Mouse (Mus musculus) adrenal gland, adult 18-20 months (tissue): Measurements from ENCODE around the gene Fam89b. TPM values are rescaled to one million over a fixed set of nuclear protein-coding genes. Genes with fewer than 3 reads are reported as not detected.

Experiments used
- DNase-seq, 2 experiments: peaks; one replicate each; pipeline ENCODE4 v3.0.0; 2021 to 2022; ENCODE audit warnings: low spot score in 2 of 2
- total RNA-seq, 2 experiments: library from RNA; stranded (reverse); gene quantifications; 1 replicate in 1 of 2; 2 replicates in 1 of 2; pipeline ENCODE4 v1.2.3; 2021

Fam89b gene
- total RNA-seq, 2 experiments from 2014 or later: 42.9 to 61.5 TPM

DNA sequence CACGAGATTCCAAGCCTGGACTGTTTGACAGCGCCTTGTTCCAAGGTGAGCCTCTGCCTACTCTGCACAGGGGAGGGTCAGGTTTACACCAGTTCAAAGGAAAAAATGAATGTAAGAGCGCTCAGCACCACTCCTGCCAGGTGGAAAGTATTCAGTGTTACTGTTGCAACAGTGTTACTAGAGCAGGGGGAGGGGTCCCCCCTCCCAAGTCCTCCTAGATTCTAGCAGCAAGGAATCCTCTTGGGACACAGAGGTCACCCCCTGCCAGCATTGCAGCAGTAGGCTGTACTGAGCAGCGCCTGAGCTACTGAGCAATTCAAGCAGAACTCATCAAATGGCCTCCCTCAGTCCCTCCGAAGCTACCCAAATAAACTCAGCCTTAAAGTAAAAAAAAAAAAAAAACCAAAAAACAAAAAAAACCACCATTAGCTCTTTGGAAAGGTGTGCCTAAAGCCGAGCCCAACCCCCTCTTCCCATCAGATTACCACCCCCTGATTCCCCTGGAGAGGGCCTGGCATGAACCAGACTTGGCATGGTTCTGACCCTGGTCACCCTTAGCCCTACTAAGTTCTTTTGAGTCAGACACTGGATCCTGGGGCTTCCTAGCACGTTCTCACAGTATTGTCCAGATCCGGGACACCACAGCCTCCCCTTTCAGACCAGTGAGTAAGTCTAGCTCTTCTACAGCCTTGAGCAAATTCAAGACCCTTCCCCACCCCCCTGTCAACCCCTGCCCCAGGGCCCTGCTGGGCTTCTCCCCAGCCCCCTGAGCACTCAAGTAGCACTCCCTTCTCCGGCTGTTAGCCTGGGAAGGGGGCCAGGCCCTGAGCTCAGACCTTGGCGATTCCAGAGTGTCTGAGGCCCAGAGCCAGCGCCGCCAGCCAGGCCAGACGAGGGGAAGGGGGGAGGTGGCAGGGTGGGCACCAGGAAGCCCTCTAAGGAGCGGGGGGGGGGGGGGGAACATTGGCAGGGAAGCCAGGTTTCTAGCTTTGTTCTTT, 11.2 kb upstream of the Fam89b start, which contains the start of gene Ltbp3:
Gene Ltbp3, plus strand, starts transcription at position 585 of the 998 bp plus-strand sequence.
- DNase-seq: peak in 1 of 2 experiments; percentile 64

GRCm38 (mm10) chr19:5739446-5739845, 10.0 kb upstream of the Fam89b start:
- DNase-seq: no peak

- DNase-seq: no peak
These were observed 4.9 kb upstream of the Fam89b start for GRCm38 (mm10) chr19:5734325-5734724.

GRCm38 (mm10) chr19:5731264-5731978, 2.0 kb upstream of the Fam89b start:
- DNase-seq: peak; percentile 90 to 92

DNA sequence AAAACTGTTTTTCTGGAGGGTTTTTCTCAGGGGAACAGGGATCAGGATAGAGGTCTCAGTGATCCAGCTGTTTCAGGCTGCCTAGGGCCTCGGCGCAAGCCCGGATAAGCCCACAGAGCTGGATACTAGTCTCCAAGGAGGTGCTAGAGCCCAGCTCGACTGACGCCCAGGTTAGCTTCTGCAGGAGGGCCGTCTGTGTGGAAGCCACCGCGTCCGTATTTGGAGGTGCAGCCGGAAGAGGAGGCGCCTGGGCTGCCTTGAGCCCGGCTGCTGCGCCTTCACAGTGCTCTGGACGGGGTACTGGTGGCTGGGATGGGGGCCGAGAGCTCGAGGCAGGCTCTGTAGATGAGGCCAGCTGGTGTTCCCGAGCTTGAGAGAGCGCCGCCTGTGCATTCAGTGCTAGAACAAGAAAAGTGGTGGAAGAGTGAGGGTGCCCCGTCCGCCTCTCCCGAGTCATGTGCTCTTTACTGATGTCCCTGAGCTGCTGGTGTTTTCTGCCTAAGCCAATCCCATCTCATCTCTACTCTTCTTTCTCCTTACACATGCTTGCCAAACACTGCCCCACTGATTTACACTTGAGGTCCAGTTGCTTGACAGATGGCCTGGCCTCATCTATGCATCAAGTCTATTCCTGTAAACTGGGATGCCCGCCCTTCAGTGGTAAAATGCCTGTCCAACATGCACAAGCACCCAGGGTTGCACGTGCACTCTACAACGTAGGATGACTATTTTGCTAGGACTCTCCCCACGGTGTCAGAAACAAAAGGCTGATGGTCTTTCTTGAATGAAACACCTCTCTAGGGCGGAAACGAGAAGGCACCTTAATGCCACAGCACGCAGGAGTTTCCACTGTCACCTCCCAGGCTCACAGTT, 1.1 kb upstream of the Fam89b start:
- no peak for DNase-seq

DNA sequence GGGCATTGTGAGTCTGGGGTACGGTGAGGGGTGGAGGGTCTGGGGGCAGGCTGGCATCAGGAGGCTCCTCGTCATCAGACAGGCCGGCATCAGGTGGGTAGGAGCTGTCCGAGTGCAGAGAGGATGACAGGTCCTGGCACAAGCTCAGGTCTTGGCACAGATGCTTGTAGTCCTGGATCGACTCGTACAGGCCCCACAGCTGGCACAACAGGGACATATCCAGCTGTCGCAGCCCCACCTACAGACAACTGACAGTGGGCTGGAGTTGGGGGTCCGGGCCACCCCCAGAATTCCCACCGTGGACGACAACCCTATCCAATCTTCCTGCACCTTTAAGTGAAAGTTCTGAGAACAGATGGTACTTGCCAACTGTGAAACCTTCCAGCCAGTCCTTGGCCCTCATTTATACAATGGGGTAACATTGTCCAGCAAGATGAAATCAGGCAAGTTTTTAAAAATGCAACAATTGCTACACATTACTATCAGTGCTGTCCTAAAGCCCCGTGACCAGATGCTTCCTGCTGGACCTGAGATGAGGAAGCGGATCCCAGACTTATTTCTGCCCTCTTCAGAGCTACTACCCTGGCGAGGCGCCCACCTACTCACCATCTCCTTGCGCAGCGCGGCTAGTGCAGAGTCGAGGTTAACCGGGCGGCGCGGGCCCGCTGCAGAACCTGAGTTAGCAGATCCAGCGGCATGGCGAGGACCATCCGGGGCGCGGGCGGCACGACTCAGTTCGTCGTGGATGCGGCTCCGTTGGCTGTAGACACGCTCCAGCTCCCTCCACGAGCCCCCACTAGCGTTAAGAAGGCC, 616 bp downstream of the Fam89b start:
- no peak for DNase-seq

- peak; percentile 91 to 95 for DNase-seq
These were observed 1.8 kb downstream of the Fam89b start for GRCm38 (mm10) chr19:5727701-5728100.

GRCm38 (mm10) chr19:5726961-5727578, 2.4 kb downstream of the Fam89b start:
- DNase-seq: no peak

DNA sequence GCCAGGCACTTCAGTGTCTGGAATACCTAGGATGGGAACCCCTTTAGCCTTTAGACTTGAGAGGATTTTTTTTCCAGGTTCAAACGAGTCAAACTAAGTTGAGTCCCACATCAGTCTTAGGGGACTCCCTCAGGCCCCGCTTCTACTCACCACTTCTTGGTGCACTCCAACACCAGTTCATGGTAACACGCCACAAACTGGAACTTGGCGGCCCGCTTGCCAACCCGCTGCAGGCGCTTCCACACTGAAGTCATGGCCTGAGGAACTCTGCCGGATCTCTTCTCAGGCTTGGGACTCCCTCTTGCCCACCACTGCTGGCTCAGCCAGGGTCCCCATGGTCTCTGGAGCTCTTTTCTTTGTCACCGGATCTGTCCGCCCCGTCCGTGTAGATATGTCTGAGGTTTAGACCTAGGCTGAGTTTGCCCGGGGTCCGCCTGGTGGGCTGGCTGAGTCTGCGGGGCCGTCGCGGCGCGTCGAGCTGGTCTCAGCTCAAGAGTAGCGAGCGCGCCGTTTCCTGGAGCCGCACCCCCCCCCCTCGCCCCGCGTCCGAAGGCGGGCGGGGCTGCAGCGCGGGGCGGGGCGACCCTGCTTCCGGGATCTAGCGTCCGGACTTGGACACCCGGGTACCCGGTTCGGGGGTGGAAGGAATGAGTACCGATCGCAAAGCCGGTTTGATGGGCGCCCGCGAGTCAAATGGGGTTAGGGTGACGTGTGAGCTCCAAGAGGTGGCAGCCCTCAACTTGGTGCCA, 3.5 kb downstream of the Fam89b start, which contains the start of gene Ehbp1l1:
Gene Ehbp1l1, minus strand, starts transcription at position 551 of the 749 bp plus-strand sequence.
- DNase-seq: peak; percentile 70 to 79

GRCm38 (mm10) chr19:5725029-5725707, 4.3 kb downstream of the Fam89b start:
- no peak for DNase-seq

DNA sequence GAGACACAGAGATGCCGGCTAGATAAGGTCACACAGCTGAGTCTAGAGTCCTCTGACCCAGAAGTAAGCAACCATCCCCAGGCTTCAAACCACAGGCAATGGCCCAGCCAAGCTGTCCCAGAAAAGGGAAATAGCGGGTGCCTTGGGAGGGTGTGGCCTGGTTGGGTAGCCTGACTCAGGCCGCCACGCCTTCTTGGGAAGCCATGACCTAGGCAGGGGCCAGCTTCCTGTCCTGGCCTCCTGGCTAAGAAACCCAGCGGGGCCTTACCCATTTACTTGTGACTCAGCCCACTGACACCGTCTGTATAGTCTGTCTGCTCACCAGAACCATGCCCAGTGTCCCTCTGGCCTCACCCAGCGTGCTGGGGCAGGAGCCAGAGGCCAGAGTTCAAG, 4.9 kb downstream of the Fam89b start:
- peak; percentile 66 to 71 for DNase-seq

GRCm38 (mm10) chr19:5723934-5724548, 5.4 kb downstream of the Fam89b start:
- no peak for DNase-seq

DNA sequence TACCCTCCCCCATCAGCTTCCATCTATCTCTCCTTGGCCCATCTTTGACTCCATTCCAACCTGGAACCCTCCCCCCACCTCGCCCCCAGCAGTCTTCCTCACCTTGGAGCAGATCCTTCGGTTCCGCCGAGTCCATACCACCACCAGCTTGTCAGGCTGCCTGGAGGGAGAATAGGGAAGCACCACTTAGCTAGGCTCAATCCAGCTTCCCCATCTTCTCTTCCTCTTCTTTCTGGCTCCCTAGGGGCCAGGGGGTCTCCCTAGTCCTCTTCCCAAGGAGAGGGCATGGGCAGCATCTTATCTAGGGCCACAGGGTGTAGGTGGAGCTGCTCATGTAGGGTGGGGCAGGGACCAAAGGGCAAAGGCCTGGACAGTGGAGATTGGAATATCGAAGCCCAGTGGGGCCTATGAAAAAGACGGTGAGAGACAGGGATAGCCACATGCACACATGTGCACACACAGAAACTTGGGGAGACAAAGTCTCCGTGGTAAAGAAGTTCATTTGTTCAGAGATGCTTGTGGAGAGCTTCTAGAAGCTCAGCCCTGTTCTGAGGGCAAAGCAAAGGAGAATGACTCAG, 6.5 kb downstream of the Fam89b start:
- DNase-seq: no peak

DNA sequence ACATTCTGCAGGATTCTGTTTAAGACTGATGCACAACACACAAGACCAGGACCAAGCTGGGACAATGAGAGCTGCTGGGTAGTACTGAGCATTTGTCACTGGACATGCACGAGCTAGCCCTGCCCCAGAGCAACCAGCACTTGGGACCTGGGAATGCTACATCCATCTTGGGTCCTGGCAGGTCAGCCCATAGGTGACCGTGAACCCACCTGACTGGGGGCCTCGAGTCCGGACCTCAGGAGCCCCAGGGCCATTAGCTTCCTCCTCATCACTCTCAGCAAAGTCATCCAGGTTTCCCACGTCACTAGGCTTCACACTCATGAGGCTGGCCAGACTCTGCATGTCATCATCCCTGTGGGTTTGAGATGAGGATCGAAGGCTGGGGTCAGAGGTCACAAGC, 8.2 kb downstream of the Fam89b start:
- DNase-seq: no peak

DNA sequence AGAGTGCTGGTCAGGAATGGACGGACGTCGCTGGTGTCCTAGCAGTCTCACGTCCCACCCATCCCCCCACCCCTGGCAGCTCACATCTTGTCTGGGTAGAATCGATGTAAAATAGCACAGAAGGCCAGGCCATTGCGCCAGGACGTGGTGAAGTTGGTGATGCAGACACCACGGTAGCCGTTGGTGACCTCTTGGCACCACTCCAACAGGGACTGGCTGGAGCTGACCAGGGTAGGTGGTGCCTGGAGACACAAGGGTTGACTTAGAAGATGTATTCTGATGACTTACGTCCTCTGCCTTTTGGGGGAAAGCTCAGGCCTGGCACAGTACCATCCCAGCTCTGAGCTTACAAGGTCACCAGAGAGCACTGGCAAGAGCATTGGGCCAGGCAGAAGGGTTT, 12.5 kb downstream of the Fam89b start:
- no peak for DNase-seq

DNA sequence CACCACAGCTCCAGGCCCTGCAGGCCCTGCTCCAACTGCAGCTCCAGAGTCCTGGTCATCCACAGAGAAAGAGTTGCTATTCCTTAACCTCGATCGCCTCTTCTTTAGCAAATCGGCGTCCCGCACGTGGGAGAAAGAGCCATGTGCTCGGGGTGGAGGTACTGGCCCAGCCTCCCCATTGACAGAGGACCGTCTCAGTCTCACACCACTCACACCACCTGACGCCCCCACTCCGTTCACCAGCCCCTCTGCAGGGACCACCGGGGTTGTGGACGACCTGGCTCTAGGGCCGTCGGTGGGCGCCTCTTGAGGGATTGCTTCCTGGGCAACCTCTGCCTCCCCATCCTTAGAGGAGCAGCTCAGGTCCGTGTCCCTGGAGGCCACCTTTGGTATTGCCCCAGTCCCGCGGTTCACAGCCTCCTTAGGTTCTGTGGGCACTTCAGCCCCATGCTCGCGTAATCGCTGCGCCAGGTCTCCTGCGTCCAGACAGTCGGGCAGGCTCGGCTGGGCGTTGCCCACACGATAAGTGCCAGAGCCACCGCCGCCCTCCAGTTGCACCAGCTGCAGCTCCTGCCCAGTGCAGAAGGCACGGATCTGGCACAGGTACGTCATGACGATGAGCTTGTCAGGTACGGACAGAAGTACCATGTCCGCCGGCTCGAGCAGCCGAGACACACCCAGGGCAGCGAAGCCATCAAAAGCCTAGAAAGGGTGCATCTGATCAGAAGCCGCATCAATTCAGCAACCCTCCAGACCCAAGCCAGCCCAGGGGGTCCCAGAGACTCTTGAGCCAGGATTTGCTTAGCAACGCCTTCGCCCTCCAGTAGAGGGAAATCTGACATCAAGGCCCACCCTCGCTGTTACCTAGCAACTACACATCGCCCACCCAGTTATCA, 13.4 kb downstream of the Fam89b start:
- no peak for DNase-seq
